Mouse (Mus musculus): ENCODE data around the gene Ifitm1.
"Not testable (repeated sequence)": the region's sequence is repeated elsewhere in the genome, so short reads cannot be mapped to it uniquely, and the experiment has no call there.

The Ifitm1 gene

DNA sequence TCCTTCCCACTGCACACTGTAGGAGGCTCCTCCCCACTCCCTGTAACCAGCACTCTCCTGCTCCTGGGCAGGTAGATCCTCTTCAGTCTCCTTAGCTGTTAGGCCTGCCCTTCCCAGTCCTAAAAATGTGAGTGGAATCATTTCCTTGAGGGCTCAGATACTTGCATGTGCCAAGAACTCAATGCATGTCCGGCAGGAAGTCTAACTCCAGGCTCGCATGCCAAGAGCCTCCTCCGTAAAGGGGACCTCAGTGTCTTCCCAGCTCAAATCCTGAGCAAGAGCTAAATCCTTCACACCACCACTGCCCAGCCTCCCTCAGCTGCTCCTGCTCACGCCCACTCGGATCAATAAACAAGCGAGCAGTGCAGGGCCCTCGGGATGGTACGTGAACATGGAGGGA is 16.0 kb upstream of the Ifitm1 start:
- DNase-seq, result no peak

DNA sequence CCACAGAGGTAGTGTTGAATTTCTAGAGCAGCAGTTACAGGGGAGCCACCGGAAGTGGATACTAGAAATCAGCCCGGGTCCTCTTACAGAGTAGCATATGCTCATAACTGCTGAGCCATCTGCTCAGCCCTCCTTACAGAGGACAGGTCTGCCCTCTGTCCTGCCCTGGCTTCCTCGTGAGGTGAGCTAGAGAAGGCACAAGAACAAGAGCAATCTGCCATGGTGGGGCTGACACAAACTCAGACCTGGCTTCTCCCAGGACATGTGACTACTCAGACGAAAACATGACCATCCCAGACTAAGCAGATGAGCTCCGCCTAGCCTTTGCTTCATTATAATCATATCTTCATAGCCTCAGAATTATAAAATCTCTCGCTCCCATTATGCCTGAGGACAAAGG is 15.3 kb upstream of the Ifitm1 start:
- no peak for DNase-seq

DNA sequence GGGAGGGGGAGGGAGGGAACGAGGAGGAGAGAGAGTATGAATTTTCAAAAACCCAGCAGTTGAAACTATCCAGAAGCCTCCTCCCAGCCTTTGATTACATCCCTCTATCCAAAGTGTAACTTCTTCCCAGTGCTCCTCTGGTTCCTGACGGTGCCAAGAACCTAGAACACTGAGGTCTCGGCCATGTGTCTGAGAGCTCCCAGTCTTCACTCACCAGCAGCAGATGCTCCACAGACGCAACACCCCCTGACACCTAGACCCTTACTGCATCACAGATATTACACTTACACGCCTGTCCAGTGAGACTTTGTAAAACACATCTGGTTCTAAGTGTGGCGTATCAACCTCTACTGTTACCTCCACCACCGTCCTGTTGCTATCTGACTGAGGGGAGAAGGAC is 14.6 kb upstream of the Ifitm1 start:
- DNase-seq, result no peak

DNA sequence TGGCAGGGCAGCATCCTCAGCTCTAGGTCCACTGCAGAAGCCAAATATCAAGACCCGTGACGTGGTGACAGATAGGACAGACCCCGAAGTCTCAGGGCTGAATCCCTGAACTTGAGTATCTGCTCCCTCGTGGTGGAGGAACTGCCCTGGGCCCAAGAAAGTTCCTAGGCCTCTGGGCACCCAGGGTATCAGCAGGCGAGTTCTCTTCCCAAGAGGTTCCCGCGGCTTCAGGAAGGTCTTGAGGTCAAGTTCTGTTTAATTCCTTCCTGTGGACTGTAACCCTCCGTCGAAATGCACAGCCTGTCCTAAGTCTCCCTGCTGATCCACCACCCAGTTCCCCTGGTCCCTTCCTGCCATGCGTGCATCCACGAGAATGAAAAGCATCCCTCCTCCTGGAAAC is 13.9 kb upstream of the Ifitm1 start:
- no peak for DNase-seq

DNA sequence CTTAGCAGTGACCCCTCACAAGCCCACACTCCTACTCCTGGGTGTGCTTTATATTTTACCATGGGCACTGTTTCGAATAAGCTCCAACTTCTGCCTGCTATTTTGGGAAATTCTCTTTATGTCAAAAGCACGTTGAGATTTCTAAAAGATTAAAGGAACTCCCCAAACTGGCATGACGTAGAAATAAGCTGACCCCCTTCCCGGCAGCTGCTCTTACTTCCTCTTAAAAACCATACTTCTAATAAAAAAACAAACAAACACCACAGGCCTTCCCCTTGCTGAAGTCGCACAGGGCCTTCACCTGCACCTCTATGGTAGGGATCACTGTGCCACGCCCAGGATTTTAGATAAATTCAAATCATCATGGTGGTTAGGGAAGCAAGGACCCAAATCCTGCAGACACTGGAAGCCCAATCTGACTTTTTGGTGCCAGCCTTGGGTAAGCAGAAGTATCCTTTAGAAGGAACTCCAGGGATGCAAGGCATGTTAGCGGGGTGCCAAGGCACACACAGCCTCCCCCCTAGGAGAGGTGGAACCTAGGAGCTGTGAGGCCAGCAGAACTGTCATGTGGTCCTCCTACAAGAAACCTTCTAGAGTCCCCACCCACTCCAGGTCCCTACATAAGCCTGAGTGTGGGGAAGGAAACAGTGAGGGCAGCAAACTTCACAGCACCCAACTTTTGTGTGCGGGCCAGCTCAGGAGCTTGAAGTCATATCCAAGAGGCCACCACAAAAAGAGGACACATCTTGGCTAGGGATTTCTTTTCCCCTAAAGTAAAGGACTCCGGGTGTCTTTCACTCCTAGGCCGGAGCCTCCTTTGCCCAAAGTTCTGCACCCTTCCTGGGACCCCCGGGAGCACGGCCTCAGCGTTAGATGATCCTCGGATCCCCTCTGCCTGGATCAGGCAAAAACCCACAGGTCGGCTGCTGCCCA is 13.0 kb upstream of the Ifitm1 start:
- no peak for DNase-seq

DNA sequence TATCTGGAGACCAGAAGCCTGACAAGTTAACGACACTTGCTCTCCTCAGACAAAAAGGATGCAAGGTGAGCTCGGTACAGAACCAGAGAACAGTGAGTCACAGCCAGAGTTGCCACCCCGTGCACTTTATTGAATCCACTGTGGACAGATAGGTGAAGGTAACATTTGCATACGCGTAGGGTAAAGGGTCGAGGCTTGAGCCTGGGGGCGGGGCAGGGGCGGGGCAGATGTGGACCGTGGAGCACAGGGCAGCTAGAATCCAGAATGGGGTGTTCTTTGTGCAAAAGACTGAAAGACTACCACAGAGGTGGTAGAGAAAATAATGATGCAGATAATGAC is 12.3 kb upstream of the Ifitm1 start:
- DNase-seq, result no peak

DNA sequence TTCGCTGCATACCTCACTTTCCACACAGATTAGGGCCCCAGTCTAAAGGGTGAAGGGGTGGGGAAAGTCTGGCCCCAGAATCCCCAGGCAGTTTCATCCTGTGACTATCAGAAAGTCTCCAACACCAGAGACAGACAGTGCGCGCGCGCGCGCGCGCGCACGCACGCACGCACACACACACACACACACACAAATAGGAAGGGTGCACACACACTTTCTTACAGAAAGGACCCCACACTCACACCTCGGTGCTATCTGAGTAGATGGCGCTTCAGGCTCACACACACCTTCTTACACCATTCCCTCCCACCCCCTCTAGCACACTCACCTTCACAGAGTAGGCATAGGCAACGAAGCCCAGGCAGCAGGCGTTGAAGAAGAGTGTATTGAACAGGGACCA is 11.7 kb upstream of the Ifitm1 start:
- DNase-seq, result no peak

DNA sequence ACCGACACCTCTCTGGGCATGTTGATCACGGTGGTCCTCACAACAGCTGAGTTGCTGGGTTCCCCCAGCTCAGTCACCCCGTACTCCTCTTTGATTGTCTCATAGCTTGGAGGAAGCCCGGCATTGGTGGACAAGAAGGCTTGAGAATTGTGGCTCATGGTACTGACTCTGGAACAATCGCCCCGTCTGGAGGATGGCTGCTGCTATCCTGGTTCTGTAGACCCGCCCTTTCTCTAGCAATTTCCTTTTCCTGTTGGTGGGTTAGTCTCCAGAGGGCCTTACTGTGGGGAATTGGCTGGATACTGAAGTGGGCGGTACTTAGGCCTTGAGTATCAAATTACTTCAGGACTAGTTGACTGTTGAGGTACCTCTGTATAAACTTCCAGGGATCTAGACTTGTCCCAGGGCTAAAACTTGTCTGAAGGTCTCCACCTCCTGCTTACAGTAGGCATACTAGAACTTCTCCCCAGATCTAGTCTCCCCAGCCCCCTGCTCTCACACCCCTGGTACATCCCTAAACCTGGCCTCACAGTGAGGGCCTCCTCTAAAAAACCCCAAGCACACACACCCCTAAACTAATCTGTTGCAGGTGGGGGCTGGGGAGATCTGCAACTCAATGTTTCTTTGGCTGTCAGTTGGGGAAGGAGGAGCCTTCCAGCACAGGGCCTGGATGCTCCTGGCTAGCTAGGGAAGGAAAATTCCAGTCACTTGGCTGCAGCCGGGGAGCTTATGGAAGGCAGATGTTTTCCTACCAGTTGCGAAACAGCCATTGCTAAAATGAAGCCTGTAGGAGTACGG is 11.1 kb upstream of the Ifitm1 start, which contains the start of the genes Gm45717 and Ifitm2:
Gene Gm45717 (minus strand): TSS at position 180 of the 798 bp plus-strand sequence.
Gene Ifitm2 (minus strand): TSS at position 230 of the 798 bp plus-strand sequence.
- no peak for DNase-seq

DNA sequence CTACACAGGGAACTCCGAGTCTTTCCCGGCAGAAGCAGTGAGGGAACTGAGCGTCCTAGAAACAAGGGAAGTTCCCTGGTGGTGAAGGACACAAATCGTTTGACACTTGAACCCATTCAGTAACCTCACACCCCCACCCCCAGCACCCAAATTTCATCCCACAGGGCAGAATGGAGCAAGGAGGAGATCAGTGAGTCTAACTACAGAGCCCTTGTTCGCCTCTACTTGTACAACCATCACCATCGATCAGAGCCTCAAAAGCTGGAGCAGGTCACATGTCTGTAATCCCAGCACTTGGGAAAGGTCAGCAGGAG is 10.5 kb upstream of the Ifitm1 start:
- DNase-seq, result no peak

DNA sequence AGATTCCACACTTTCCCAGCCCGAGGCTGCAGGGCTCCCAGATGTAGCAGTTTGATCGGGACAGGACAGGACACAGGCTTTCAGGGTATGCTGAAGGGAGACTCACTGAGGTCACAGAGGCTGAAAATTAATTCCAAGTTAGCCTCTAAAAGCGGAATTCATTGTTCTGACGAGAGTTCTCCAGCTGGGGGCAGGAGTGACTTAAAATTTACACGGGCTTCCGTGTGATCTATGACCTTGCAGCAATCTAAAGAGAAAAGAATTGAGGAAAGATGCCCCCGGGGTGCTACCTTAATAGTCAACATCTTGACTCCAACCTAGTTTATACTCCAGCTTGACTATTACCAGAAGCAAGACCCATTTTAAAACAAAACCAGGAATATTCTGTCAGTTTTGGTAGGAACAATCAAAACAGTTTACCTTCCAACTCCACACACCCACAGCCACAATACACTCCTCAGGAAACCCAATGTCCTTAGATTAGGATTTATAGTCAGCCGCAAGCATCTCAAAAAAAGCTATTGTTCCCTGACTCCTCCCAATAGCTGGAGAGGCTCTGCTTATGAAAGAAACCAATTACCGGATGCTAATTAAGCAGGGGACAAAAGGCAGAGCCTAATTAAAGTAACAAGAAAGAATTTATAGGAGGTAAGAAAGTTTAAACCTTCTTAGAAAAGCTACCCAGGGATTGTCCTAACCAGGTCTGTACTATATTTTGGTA is 7.7 kb upstream of the Ifitm1 start:
- peak; percentile 64 for DNase-seq

DNA sequence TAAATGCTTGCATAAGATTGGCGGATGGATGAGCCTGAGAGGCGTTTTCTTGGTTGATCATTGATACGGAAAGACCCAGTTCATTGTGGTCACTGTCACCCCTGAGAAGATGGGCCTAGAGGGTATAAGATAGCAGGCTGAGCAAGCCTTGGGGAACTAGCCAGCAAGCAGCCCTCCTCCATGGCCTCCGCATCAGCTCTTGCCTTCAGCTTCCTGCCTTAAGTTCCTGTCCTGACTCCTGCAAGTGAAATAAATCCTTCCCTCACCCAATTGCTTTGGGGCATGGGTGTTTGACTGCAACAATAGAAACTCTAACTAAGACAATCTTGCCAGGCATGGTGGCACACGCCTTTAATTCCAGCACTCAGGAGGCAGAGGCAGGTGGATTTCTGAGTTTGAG is 7.0 kb upstream of the Ifitm1 start:
- no peak for DNase-seq

DNA sequence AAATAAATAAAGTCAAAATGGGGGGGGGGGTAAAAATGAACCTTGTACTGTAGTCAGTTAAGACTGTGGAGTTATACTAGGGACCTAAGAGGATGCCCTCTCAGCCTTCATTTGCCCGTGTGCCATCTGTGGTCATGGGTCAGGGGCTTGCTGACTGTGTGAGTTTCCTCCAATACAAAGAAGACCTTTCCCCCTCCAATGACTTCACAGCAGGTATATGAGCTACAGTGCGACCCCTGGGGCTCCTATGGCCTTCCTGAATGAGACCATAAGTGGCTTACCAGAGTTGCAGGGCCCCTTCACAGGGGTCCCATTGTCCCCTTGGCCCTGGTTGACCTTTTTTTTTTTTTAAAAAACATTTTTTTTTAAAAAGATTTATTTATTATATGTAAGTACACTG is 5.6 kb upstream of the Ifitm1 start:
- DNase-seq, result no peak

DNA sequence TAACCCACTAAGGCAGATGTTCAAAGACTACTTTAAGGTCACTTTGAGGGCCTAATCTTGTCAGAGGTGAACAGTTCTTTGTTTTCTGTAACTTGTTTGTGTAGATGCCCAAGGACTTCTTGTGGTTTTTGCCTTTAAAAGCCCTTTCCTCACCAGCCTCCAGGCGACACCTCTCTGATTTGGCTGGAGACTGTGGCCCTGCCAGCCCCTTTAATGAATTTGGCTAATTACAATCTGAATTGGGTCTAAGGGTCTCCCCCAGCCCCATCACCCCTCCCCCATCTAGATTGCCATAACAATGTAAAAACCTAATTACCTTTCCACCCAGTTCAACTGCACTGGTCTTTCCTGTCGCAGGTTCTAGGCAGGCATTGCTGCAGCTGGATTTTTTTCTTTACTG is 4.3 kb upstream of the Ifitm1 start:
- no peak for DNase-seq

DNA sequence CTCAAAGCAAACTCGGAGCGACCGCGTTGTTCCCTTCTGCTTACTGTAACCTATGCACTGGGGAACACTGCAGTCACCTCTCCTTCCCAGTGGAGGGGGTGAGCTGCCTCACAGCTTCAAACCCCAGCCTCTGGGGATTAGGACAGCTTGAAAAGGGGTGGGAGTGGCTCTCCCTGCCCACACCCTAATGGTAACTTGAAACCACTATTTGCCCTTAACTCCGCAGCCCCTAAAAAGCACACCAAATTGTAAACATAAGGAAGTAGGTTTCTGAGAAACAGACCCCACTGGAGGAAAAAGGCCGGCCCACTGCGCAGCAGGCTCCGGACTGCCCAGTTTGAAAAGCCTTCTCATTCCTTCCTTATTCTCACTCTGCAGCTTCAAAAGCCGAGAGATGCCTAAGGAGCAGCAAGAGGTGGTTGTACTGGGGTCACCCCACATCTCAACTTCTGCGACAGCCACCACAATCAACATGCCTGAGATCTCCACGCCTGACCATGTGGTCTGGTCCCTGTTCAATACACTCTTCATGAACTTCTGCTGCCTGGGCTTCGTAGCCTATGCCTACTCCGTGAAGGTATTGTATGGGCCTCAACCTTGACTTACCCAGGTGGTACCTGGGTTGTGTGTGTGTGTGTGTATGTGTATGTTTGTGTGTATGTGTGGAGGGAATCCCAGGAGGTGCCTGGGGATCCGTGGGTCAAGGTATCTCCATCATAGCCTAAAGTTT is 1.0 kb downstream of the Ifitm1 start:
- DNase-seq, result no peak

DNA sequence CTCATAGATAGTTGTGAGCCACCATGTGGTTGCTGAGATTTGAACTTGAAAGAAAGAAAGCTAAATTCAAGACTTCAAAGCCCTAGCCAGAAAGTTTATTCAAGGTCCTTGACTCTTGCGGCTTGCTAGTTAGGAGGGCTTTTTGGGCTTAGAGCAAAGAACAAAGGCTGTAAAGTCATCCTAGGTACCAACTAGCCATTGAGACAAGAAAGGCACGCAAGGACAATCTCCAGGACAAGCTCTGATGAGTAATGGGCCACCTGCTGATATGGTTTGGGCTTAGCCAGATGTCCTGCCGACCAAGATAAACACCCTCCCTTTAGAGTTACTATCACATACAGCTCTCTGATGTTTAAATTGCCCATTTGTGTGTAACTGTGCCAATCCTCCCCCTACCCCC is 1.7 kb downstream of the Ifitm1 start:
- not testable (repeated sequence) for DNase-seq

DNA sequence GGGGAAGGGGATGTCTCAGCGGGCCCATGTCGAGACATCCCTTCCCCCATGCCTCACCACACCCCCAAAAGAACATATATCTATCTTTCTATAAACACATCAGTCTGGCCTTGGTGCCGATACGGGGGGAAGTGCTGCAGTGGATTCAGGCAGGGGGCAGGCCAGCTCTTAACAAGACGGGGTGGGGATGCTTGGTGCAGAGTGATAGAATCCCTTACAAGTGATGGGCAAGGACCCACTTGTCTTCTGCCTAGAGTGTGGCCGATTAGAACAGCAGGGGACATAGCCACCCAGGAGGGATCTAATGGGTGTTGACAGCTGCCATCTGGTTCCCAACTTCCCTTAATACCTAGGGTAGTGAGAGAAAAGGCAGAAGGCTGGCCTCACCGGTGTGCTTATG is 3.9 kb downstream of the Ifitm1 start:
- DNase-seq, result no peak

DNA sequence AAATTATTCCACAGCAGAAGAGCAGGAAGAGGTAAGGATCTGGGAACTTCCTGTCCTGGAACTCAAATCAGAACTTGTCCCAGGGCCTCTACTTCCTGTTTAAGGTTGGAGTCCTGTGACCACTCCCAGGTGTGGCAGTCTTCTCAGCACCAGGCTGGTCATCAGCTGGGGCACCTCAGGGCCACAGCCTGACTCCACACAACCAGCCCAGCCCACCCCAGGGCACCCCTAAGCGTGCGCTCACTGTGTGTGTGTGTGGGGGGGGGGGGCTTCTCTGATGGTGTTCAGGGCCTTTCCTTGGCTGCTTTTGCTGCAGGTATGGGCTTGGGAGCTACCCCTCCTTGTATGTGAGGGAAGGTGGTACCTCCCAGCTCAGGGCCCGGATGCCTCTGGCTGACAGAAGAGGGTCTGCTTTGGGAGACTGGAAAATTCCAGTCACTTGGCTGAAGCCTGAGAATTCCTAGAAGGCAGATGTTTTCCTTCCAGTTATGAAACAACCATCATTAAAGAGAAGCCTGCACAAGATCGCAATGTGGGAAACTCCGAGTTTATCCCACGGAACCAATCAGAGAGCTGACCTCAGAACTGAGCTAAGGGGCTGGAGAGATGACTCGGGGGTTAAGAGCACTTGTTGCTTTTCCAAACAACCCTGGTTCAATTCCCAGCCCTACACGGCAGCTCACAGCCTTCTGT is 4.6 kb downstream of the Ifitm1 start:
- no peak for DNase-seq

DNA sequence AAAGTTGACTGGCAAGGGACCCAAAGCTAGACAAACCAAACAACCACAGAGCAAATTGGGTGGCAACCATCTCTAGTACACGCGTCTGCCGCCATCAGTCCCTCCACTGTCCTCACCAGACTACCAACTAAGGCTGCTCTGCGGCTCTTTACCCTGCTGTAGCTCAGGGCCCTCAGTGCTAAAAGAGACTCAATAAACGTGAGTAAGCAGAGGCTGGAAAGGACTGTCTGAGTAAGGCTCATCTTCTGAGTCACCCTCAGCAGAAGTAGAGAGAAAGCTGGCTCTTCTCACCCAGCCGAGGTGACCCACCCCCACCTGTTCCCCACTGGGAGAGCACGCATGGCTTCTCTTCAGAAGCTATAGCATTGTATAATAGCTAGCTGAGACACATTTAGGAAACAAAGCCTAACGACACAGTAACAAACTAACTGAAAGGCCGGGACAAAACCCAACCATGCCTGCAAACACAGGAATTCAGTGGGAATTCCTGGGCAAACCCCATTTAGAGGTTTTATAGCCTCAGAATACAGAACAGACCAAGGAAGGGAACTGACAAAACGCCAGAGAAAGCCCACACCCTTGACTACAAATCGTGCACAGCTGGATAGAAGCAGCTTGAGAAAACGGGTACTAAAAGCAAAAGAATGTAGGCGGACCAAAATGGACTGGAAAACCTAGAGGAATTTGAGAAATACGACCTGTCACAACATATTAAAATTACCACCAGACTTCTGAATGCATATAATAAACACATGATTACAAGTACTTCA is 6.6 kb downstream of the Ifitm1 start:
- no peak for DNase-seq

DNA sequence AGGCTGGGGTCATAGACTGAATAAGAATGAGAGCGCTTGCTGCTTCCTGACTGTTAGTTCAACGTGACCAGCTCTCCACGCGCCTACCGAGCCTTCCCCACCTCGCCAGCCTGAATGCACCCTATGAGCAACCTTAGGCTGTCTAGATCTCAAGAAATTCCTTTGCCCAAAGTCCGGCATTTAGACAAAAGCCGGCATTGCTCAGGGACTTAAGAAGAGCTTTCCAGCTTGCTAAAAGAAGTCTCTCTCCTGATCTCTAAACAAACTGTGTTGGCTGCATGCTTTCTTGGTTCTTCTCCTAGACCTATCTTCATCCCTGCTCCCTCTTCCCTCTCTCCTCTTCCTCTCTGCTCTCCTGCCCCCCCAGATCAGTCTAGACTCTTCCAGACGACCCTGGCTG is 7.9 kb downstream of the Ifitm1 start:
- no peak for DNase-seq

DNA sequence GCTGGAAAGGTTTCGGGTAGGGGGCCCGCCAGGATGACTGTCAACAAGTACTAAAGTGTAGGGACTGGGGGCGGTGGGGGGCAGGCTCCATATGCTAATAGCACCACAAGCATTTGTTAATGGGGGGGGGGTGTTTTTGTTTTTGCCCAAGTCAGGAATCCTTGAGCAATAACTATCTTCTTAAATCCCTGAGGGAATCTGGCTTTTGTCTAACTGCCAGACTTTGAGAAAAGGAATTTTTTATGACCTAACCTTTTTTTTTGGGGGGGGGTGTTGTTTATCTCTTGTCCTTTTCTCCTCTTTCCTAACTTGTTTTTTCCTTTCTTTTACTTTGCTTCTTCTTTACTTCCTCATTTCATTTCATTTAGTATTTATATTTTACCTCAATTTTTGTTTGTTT is 8.4 kb downstream of the Ifitm1 start:
- no peak for DNase-seq

DNA sequence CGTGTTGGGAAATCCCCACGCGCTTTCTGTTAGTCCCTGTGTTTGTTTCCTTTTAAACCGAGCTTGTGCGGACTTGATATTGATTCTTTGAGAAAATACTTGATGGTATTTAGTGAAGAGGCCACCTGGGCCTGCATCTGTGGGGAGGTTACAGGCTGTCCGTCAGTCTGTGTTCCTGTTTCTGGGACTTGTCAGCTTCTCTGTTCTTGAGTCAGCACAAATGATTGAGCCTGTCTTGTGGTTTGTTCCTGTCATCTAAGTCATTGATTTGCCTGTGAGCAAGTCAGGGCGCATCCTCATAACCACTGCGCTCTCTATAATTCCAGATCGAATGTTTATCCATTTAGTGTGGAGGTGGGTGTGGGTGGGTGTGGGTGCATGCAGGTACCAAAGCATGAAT is 9.7 kb downstream of the Ifitm1 start:
- not testable (repeated sequence) for DNase-seq

DNA sequence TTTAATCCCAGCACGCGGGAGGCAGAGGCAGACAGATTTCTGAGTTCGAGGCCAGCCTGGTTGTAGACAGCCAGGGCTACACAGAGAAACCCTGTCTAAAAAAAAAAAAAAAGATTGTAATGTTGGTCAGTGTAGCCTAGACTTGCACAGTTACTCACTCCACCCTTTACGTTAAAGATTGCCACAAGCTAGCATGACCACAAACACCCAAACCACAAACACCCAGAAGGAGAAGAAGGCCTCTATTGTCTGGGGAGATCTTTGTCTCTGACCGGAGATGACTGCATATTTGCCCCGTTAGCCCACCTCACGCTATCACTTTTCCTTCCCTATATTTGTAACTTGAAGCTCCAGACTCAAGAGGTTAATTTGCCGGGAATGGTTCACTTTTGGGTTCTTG is 14.7 kb downstream of the Ifitm1 start:
- no peak for DNase-seq

Measured in thymus, postnatal 4 days (tissue).